Mouse (Mus musculus) bone marrow macrophage, adult 2 months (primary cell): Measurements from ENCODE around the gene Fundc2.

Experiments
- CTCF ChIP-seq: IDR thresholded peaks from 2 replicates; pipeline ENCODE4 v1.5.1; 2012; ENCODE audit warnings: low read depth, mild to moderate bottlenecking, low read length, moderate library complexity
- POLR2A ChIP-seq: IDR thresholded peaks from 2 replicates; pipeline ENCODE4 v1.6.1; 2012; ENCODE audit warnings: mild to moderate bottlenecking, low read depth, low read length, borderline replicate concordance

DNA sequence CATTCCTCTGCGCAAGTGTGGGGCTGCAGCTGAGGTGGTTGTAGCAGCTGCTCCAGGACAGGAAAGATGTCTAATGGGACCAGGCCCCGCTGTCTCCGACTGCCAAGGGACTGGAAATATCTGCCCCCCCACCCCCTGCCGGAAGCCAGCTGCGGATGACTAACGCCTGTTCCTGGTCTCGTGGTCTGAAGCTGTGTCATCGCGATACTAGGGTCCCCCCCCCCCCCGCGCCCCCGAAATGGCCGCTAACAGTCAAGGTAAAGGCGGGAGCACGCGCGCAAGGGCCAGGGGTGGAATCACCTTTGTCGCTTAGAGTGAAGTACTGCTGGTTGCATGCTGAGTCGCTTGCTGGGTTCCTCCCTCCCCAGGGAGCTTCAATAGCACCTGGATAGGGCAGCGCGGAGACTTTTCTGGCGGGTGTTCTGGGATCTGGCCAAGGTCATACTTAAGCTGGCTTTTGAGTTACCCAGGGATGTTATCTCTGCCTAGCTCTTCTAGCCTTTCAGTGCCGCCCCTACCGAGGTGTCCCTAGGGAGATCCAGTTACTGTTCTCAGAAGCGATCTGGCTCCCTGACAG lies at the start of gene Fundc2, which contains the start of gene F8:
- no peak for TF ChIP-seq CTCF
- TF ChIP-seq POLR2A, result no peak
